Mouse (Mus musculus) CH12F3 (cell line): Measurements from ENCODE around the gene Sik1.

Source experiments
- in situ Hi-C: fragments of 300-500 bp; cut with MboI; formaldehyde crosslinking; loops from 2 replicates; pipeline ENCODE4 v1.14.3; 2020; ENCODE audit warnings: low sequenced_read_pairs

Sik1 gene

DNA sequence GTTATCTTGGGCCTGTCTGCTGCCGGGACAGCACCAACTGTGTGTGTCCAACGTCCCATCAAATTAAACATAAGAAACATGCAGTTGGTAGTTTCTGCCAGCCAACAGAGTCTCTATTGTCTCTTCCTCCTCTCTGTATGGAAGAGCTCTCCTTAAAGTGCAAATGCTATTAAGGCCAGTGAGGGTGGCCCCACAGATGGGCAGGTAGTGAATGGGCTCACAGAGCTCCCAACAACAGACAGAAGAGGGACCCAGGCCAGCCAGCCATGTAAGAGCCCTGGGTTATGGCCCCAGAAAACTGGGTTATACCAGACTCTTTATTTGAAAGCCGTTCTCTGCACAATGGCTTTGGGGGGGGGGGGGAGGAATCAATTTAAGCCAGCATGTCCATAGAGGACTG is 21.2 kb upstream of the Sik1 start:
- in situ Hi-C loops: no loop called here

GRCm38 (mm10) chr17:31875326-31875930 is 19.8 kb upstream of the Sik1 start:
- in situ Hi-C loops: no loop called here

GRCm38 (mm10) chr17:31874691-31875090 is 19.1 kb upstream of the Sik1 start:
- in situ Hi-C loops: no loop called here

DNA sequence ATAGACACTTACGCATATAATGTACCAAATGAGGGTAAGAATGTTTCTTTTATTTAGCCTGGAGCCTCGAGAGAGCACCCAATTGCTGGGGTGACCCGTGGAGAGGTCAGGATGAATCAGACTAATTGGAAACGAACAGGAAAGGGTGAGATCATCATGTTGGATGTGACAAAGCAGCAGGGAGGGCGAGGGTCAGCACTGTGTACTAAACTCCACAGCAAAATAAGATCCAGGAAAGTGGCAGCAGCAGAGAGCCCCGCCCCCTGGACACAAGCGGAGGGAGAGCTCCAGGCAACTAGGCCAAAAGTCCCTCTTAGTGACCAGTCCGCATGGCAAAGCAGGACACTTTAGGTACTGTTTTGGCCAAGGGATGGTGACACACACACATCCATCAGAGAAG is 18.4 kb upstream of the Sik1 start:
- in situ Hi-C loops: no loop called here

GRCm38 (mm10) chr17:31873185-31873870 is 17.7 kb upstream of the Sik1 start:
- in situ Hi-C loops: no loop called here

- in situ Hi-C loops: no loop called here
Observed at GRCm38 (mm10) chr17:31872826-31873165, 17.2 kb upstream of the Sik1 start.

DNA sequence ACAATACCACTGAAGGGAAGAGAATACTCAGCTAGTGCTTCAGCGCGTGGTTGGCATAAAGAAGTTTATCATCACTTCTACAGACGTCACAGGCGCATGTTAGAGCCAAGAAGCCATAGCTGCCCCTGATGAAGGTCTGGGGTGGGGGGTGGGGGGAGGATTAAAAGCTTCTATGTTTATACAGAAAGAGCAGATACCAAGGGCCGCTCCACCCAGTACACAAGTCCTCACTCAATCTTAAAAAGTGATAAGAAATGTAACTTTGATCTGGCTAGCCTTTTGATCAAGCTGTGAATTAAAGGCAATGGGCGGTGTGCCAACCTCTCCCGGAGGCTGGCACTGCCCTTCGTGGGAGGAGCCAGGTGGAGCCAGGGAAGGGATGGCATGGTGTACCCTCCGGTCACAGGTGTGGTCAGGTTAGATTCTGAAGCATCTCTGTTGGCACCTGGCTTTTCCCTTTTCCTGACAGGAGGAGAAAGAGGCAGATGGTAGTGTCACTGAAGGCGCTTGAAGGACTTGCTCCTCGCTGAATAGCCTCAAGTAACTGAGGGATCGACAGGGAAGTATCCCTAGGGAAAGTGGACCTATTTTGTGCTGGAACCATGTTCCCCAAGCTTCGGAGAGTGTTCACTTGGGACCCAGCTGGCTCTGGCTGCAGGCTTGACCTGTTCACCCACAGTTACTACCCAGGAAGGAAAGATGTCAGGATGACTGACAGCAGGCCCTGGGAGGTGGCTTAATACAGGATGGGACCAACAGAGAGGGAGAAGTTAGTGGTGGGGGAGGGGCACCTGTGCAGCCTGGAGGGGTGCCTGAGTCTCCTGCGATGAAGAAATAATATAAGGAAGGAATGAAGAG is 16.6 kb upstream of the Sik1 start:
- in situ Hi-C loops: no loop called here

DNA sequence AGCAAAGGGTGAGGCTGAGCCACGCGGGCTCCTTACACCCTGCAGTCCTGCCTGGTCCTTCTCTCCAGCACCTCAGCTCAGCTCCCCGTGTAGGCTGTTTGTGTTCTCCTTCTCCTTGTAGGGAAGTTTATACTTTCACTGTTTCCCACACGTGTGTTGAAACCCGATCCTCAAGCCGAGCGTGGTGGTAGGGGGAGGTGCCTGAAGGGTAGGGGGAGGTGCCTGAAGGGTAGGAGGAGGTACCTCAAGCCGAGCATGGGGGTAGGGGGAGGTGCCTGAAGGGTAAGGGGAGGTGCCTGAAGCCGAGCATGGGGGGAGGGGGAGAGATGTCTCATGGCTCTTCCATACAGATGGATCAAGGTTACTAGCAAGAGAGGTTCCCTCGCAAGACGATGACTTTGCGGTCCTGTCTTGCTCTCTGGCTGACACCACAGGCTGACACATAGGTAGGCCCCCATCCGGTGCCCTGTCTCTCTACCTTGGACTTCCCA is 15.4 kb upstream of the Sik1 start:
- in situ Hi-C loops: no loop called here

GRCm38 (mm10) chr17:31870446-31870845 is 14.8 kb upstream of the Sik1 start:
- in situ Hi-C loops: no loop called here

DNA sequence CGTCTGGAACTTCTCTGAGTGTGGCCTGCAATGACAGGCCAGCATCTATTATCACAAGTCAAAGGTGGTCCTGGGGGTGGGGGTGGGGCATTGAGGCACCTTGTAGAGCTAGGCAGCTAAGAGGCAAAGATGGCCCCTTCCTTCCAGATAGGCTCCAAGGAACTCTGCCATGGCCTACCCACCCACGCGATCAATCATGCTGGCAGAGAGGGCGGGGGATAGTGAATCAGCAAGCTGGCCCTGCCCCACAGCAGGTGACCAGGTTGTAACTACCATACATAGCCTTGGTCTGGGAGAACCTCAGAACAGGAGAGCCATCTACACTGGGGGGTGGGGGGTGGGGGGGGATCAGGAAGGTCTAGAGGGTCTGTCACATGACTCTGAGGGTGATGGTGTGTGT is 12.5 kb upstream of the Sik1 start:
- in situ Hi-C loops: no loop called here

DNA sequence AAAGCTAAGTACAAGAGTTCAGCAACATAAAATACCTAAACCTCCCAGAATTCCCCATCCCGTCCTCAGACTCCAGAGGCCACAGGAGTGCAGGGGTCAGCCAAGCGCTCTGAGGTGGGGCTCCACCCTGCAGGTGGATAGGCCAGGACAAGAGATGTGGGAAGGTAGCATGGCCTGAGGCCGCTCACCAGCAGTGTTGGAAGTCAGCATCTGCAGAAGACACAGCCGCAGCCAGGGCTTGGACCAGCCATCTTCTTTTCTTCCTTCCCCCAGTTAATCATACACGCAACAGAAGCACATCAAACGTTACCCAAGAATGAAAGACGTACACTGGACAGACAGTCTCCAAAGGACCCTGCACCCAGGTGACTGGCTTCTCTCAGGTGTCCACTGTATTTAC is 11.5 kb upstream of the Sik1 start:
- in situ Hi-C loops: no loop called here

DNA sequence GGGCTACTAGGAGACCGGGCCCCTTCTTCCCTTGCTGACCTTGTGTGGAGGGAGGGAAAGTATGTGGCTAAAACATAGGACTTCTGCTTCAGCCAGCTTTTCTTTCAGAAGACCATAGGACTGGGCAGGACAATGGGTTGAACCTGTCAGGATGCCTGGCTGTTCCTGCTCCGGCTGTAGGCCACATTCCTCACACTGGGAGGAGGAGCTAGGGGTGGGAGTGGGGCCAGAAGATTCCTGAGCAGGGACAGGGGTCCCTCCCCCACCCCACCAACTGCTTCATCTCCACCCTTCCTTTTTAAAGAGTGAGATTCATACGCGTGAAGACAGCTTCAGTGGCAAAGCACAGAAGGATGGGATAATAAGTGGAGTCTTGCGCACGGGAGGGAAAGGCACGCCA is 10.0 kb upstream of the Sik1 start:
- in situ Hi-C loops: no loop called here

GRCm38 (mm10) chr17:31864666-31865450 is 9.3 kb upstream of the Sik1 start:
- in situ Hi-C loops: no loop called here

DNA sequence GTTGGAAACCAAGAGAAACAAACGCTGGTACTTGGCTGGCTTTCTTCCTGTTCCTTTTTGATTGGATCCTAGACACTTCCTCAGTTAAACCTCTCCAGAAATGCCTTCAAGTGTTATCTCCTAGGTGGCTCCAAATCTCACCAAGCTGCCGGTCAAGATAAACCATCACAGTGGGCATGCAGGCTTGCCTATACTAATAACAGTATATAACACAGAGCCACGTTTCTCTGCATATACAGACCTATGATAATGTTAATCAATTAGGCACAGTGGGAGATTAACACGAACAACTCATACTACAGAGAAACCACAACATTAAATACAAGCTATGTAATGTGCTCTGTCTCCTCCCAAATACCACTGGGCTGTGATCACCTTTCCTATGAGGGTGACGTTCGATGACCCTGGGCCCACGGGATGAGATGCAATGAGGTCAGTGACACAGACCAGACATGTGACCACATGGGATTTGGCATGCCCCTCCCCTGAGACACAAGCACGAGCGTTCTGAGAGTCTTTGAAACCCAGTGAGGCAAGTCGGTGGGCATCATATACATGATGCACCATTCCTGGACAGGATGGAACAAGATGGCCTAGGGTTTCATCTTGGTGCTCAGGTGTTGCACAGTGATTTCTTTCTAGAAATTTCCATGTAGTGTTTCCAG is 7.7 kb upstream of the Sik1 start:
- in situ Hi-C loops: no loop called here

GRCm38 (mm10) chr17:31862136-31862535 is 6.5 kb upstream of the Sik1 start:
- in situ Hi-C loops: no loop called here

GRCm38 (mm10) chr17:31861661-31862060 is 6.1 kb upstream of the Sik1 start:
- in situ Hi-C loops: no loop called here

DNA sequence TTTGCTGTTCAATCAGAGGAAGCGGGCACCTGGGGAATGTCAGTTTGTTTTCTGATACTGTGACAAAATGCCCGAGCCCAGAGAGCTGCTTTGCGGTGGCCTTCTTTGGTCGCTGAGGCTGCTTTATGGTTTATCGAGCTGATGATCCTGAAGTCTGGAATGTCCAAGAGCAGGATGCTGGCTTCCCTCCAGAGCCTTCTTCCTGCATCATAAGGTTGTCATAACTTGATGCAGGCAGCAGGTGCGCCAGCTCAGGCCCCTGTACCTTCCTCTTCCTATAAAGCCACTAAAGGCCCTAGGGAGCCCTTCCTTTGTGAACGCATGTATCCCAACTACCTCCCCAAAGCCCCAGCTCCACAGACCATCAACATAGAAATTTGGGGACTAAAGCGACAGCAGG is 5.3 kb upstream of the Sik1 start:
- in situ Hi-C loops: no loop called here

GRCm38 (mm10) chr17:31859367-31859766 is 3.8 kb upstream of the Sik1 start:
- in situ Hi-C loops: loop anchor here (5.0 kb wide), 1 partner anchor 163 kb away; no protein-coding TSS in a partner anchor

- in situ Hi-C loops: loop anchor here (5.0 kb wide), 1 partner anchor 164 kb away; no protein-coding TSS in a partner anchor
Observed at GRCm38 (mm10) chr17:31858786-31859185, 3.2 kb upstream of the Sik1 start.

DNA sequence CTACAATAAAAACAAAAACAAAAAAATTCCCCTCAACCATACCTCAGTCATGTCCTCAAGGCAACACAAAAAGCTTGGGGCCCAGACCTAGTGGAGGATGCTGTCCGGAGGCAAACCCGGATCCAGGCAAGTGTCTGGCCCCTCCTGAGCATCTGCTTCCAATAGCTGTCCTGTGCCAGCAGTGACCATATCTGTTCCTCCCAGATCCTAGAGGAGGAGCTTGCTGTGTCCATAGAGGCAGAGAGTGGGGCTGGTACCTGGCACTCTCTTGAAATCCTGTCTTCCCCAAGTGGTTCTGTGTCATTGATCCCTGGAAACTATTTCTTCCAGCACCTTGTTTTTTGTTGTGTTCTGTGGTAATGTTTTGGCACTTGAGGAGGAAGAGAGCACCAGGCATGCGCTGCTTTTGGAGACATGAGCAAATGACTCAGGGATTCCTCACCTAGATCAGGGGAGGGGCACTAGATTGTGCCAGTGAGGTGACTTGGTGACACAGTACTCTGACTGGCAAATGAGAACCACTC is 2.4 kb upstream of the Sik1 start:
- in situ Hi-C loops: loop anchor here (5.0 kb wide), 1 partner anchor 164 kb away; no protein-coding TSS in a partner anchor
